Mouse (Mus musculus): Measurements from ENCODE around the gene Sptssb. TPM values are rescaled to one million over a fixed set of nuclear protein-coding genes. Genes with fewer than 3 reads are reported as not detected.

Sptssb gene
- total and polyA plus RNA-seq, 3 experiments: not detected

GRCm38 (mm10) chr3:69779246-69779796, 80.4 kb downstream of the Sptssb start:
- Histone ChIP-seq H3K4me2 (ENCODE audit: insufficient read depth, low read depth, poor library complexity, severe bottlenecking) (no peak overlapping the region), H3K4me3 (replicated peaks in 1 of 3; ENCODE audit: low read depth in 2 of 3, low read length in 2 of 3, poor library complexity in 1 of 3) (no peak overlapping the region), H3K79me2 (replicated peaks; ENCODE audit: control insufficient read depth, extremely low read depth, insufficient read depth, poor library complexity, severe bottlenecking) (no peaks in the 10 kb centered on the region), H3K9ac (ENCODE audit: insufficient read depth, low read depth) (no peak overlapping the region), H3K36me3 (replicated peaks in 1 of 2; ENCODE audit: control insufficient read depth in 1 of 2, insufficient read depth in 1 of 2, low read length in 1 of 2) (no peaks in the 10 kb centered on the region), H3K9me3 (replicated peaks; ENCODE audit: low read length) (no peaks in the 10 kb centered on the region), H3K4me1 (ENCODE audit: control insufficient read depth in 1 of 2, insufficient read depth in 2 of 2) (no peaks in the 10 kb centered on the region), H3K27ac (ENCODE audit: insufficient read depth, low read depth) (no peak overlapping the region), H3K27me3 (replicated peaks) (no peaks in the 10 kb centered on the region)
- in situ Hi-C loops (cut with MboI; ENCODE audit: low pct_ligation_motif_present, low pct_unique_long_range_greater_than_20kb, low sequenced_read_pairs): no loop called here
- dilution Hi-C loops (cut with MboI; ENCODE audit: extremely low pct_ligation_motif_present, extremely low pct_unique_long_range_greater_than_20kb, low sequenced_read_pairs): no loop called here
- no peak for TF ChIP-seq MAZ (IDR thresholded peaks at IDR 0.05; ENCODE audit: low read depth, low read length)
- no peak for TF ChIP-seq KAT2A (IDR thresholded peaks at IDR 0.05; ENCODE audit: insufficient replicate concordance, low read length)
- TF ChIP-seq NELFE (IDR thresholded peaks at IDR 0.05; ENCODE audit: low read depth, low read length): no peak
- TF ChIP-seq USF1 (IDR thresholded peaks at IDR 0.05; ENCODE audit: low read depth, low read length): no peak
- TF ChIP-seq CHD1 (IDR thresholded peaks at IDR 0.05; ENCODE audit: low read depth, low read length): no peak
- no peak for TF ChIP-seq BHLHE40 (IDR thresholded peaks at IDR 0.05; ENCODE audit: low read depth, low read length)
- TF ChIP-seq ZMIZ1 (IDR thresholded peaks at IDR 0.05; ENCODE audit: low read depth, low read length): no peak
- TF ChIP-seq JUN (IDR thresholded peaks at IDR 0.05; ENCODE audit: insufficient read depth, low read depth, low read length): no peak
- TF ChIP-seq SMC3 (IDR thresholded peaks at IDR 0.05; ENCODE audit: low read depth, low read length): no peak
- no peak for TF ChIP-seq MAFK (IDR thresholded peaks at IDR 0.05; ENCODE audit: insufficient replicate concordance, low read length)
- TF ChIP-seq NRF1 (IDR thresholded peaks at IDR 0.05; ENCODE audit: low read depth, low read length): no peak
- TF ChIP-seq JUND (conservative IDR thresholded peaks at IDR 0.05; ENCODE audit: low read depth, low read length): no peak
- no peak for TF ChIP-seq ETS1 (conservative IDR thresholded peaks at IDR 0.05; ENCODE audit: low read depth, low read length)
- TF ChIP-seq HCFC1 (IDR thresholded peaks at IDR 0.05; ENCODE audit: low read depth, low read length): no peak
- no peak for TF ChIP-seq E2F4 (IDR thresholded peaks at IDR 0.05; ENCODE audit: insufficient replicate concordance, low read depth, low read length)
- TF ChIP-seq PAX5 (IDR thresholded peaks at IDR 0.05; ENCODE audit: low read length): no peak
- TF ChIP-seq MAX (IDR thresholded peaks at IDR 0.05; ENCODE audit: low read length): no peak
- no peak for DNase-seq (ENCODE audit: extremely low read depth)

- no peak overlapping the region for H3K27ac ChIP-seq (ENCODE audit: insufficient read depth, low read depth)
- TF ChIP-seq ELF1 (IDR thresholded peaks at IDR 0.05; ENCODE audit: low read depth, low read length) (no peak), IRF4 (IDR thresholded peaks at IDR 0.05; ENCODE audit: low read depth, low read length) (no peak), MAX (IDR thresholded peaks at IDR 0.05; ENCODE audit: low read length) (no peak), SMC3 (IDR thresholded peaks at IDR 0.05; ENCODE audit: low read depth, low read length) (no peak), MXI1 (IDR thresholded peaks at IDR 0.05; ENCODE audit: low read depth, low read length) (no peak), TBP (conservative IDR thresholded peaks at IDR 0.05; ENCODE audit: low read depth, low read length) (no peak), BHLHE40 (IDR thresholded peaks at IDR 0.05; ENCODE audit: low read depth, low read length) (no peak)
- H3K36me3 ChIP-seq (replicated peaks in 1 of 2; ENCODE audit: control insufficient read depth in 1 of 2, insufficient read depth in 1 of 2, low read length in 1 of 2): peaks cover 0 to 2% of the 10 kb centered on the region in 2 experiments
- H3K9me3 ChIP-seq (replicated peaks; ENCODE audit: low read length): no peaks in the 10 kb centered on the region
- no peak for DNase-seq (ENCODE audit: extremely low read depth)
- no peaks in the 10 kb centered on the region for H3K79me2 ChIP-seq (replicated peaks; ENCODE audit: control insufficient read depth, extremely low read depth, insufficient read depth, poor library complexity, severe bottlenecking)
- H3K27me3 ChIP-seq (replicated peaks): no peaks in the 10 kb centered on the region
- no peak overlapping the region for H3K4me3 ChIP-seq (replicated peaks in 1 of 3; ENCODE audit: low read depth in 2 of 3, low read length in 2 of 3, poor library complexity in 1 of 3)
- no peaks in the 10 kb centered on the region for H3K4me1 ChIP-seq (ENCODE audit: control insufficient read depth in 1 of 2, insufficient read depth in 2 of 2)
- H3K9ac ChIP-seq (ENCODE audit: insufficient read depth, low read depth): no peak overlapping the region
- no peak overlapping the region for H3K4me2 ChIP-seq (ENCODE audit: insufficient read depth, low read depth, poor library complexity, severe bottlenecking)
- in situ Hi-C loops (cut with MboI; ENCODE audit: low pct_ligation_motif_present, low pct_unique_long_range_greater_than_20kb, low sequenced_read_pairs) (no loop called here), dilution Hi-C loops (cut with MboI; ENCODE audit: extremely low pct_ligation_motif_present, extremely low pct_unique_long_range_greater_than_20kb, low sequenced_read_pairs) (no loop called here)
Measured at GRCm38 (mm10) chr3:69773356-69773755, 86.4 kb downstream of the Sptssb start.

Other genes with a start within 250 kb of the Sptssb start
- gene Nmd3, start 138.0 kb downstream of the Sptssb start, total RNA-seq (2012; rRNA removed): 154 and 177 TPM in 2 replicates
- gene Nmd3, start 138.0 kb downstream of the Sptssb start, total RNA-seq (2014; rRNA removed): 128 and 161 TPM in 2 replicates
- 247 and 291 TPM in 2 replicates for gene Nmd3, start 138.0 kb downstream of the Sptssb start, polyA plus RNA-seq (2012; ENCODE audit: insufficient read length, low read depth)
- gene Otol1, start 147.7 kb upstream of the Sptssb start, total RNA-seq (2012; rRNA removed): 0.08 TPM in 1 of 2 replicates, not detected in the other
- not detected in 2 replicates for gene Otol1, start 147.7 kb upstream of the Sptssb start, total RNA-seq (2014; rRNA removed)
- not detected in 2 replicates for gene Otol1, start 147.7 kb upstream of the Sptssb start, polyA plus RNA-seq (2012; ENCODE audit: insufficient read length, low read depth)

Data from CH12.LX (cell line).